Mouse (Mus musculus) thymus, postnatal 36 days (tissue): ENCODE measurements at regions not wholly inside any gene's neighbourhood (a gene's known extent, or its start where the extent isn't known, plus 50 kb on each side); places are given as distances from the start of the nearest gene placed in this dataset.
A peak's percentile ranks its signal among the peaks of the same experiment; 100 is the strongest.
"Not testable (repeated sequence)": the region's sequence is repeated elsewhere in the genome, so short reads cannot be mapped to it uniquely, and the experiment has no call there.

Experiments
- DNase-seq, 2 experiments: peaks; one replicate each; pipeline ENCODE4 v3.0.0; 2022; ENCODE audit warnings: mixed read lengths in 2 of 2

- no peak for DNase-seq
Observed at GRCm38 (mm10) chr13:20039590-20039989, 50.8 kb upstream of the Elmo1 start.

- DNase-seq = peak; percentile 37 to 39
Observed at GRCm38 (mm10) chr13:20038463-20038862, 51.9 kb upstream of the Elmo1 start.

- no peak for DNase-seq
Observed at GRCm38 (mm10) chr13:20037436-20037835, 53.0 kb upstream of the Elmo1 start.

GRCm38 (mm10) chr13:20033937-20034735 is 56.3 kb upstream of the Elmo1 start:
- no peak for DNase-seq

GRCm38 (mm10) chr13:20031660-20032059 is 58.7 kb upstream of the Elmo1 start:
- DNase-seq = no peak

- DNase-seq = no peak
Observed at GRCm38 (mm10) chr13:20031082-20031481, 59.3 kb upstream of the Elmo1 start.

- no peak for DNase-seq
Observed at GRCm38 (mm10) chr13:20026612-20027011, 63.8 kb upstream of the Elmo1 start.

GRCm38 (mm10) chr13:20016454-20016853 is 73.9 kb upstream of the Elmo1 start:
- not testable (repeated sequence) for DNase-seq

- DNase-seq = no peak
Observed at GRCm38 (mm10) chr13:20012621-20013020, 77.8 kb upstream of the Elmo1 start.

- DNase-seq = no peak
Observed at GRCm38 (mm10) chr13:20009164-20009563, 81.2 kb upstream of the Elmo1 start.

GRCm38 (mm10) chr13:20007561-20007960 is 82.8 kb upstream of the Elmo1 start:
- DNase-seq = no peak

- no peak for DNase-seq
Observed at GRCm38 (mm10) chr13:19997606-19998005, 92.8 kb upstream of the Elmo1 start.

- no peak for DNase-seq
Observed at GRCm38 (mm10) chr13:19975621-19976020, 114.8 kb upstream of the Elmo1 start.

- DNase-seq = no peak
Observed at GRCm38 (mm10) chr13:19966566-19966965, 123.8 kb upstream of the Elmo1 start.

GRCm38 (mm10) chr13:19963031-19963430 is 127.4 kb upstream of the Elmo1 start:
- DNase-seq = no peak

GRCm38 (mm10) chr13:19928761-19929160 is 104.7 kb upstream of the Gpr141 start:
- no peak for DNase-seq

GRCm38 (mm10) chr13:19927807-19928206 is 103.8 kb upstream of the Gpr141 start:
- DNase-seq = no peak

GRCm38 (mm10) chr13:19921084-19921827 is 97.2 kb upstream of the Gpr141 start:
- no peak for DNase-seq

- DNase-seq = no peak
Observed at GRCm38 (mm10) chr13:19911860-19912584, 88.0 kb upstream of the Gpr141 start.

GRCm38 (mm10) chr13:19902786-19903185 is 78.7 kb upstream of the Gpr141 start:
- DNase-seq = no peak

GRCm38 (mm10) chr13:19897191-19897590 is 73.1 kb upstream of the Gpr141 start:
- DNase-seq = no peak

GRCm38 (mm10) chr13:19888983-19889773 is 65.1 kb upstream of the Gpr141 start:
- no peak for DNase-seq
